Mouse (Mus musculus): ENCODE data around the gene Rhoj.

GRCm38 (mm10) chr12:75283226-75283625, 24.9 kb upstream of the Rhoj start:
- no peak for TF ChIP-seq CTCF (IDR thresholded peaks at IDR 0.05; ENCODE audit: borderline replicate concordance, control insufficient read depth, extremely low read depth, insufficient read depth, low read length, poor library complexity)
- TF ChIP-seq POLR2A (IDR thresholded peaks at IDR 0.05; ENCODE audit: control insufficient read depth, extremely low read depth, insufficient read depth, low read length, poor library complexity): no peak

Data from thymus, adult 2 months (tissue).